Mouse (Mus musculus): ENCODE data around the gene Arpp19. TPM values are rescaled to one million over a fixed set of nuclear protein-coding genes. Genes with fewer than 3 reads are reported as not detected.

Gene Arpp19
- polyA plus RNA-seq, 1 experiment from 2014 or later = 254 TPM

GRCm38 (mm10) chr9:75019592-75019991 is 17.8 kb upstream of the Arpp19 start:
- H3K27ac ChIP-seq (ENCODE audit: low read length) = no peak overlapping the region
- WGBS = 94% methylated on average over 3 of the region's 3 CpGs
- ATAC-seq = no peak
- H3K27me3 ChIP-seq (replicated peaks; ENCODE audit: insufficient read depth, low read length) = no peaks in the 10 kb centered on the region
- DNase-seq (ENCODE audit: low spot score) = no peak
- H3K9me3 ChIP-seq (ENCODE audit: low read length) = no peaks in the 10 kb centered on the region
- TF ChIP-seq EP300 (IDR thresholded peaks at IDR 0.05) (no peak), CTCF (IDR thresholded peaks at IDR 0.05) (no peak)
- no peak overlapping the region for H3K4me2 ChIP-seq (replicated peaks; ENCODE audit: low read depth, low read length)
- H3K9ac ChIP-seq (replicated peaks; ENCODE audit: low read depth) = no peak overlapping the region
- H3K4me3 ChIP-seq (ENCODE audit: low read depth, low read length) = no peak overlapping the region
- peaks cover 10% of the 10 kb centered on the region for H3K36me3 ChIP-seq (ENCODE audit: insufficient read depth, low read length)
- no peaks in the 10 kb centered on the region for H3K4me1 ChIP-seq (ENCODE audit: insufficient read depth, low read depth, low read length)

GRCm38 (mm10) chr9:75020561-75020960 is 16.9 kb upstream of the Arpp19 start:
- WGBS = 73% methylated on average over 4 of the region's 4 CpGs
- ATAC-seq = no peak

GRCm38 (mm10) chr9:75022546-75022945 is 14.9 kb upstream of the Arpp19 start:
- ATAC-seq (no peak), DNase-seq (ENCODE audit: low spot score) (no peak)
- H3K4me3 ChIP-seq (ENCODE audit: low read depth, low read length) = no peak overlapping the region
- TF ChIP-seq CTCF (IDR thresholded peaks at IDR 0.05) = no peak
- H3K4me2 ChIP-seq (replicated peaks; ENCODE audit: low read depth, low read length) = no peak overlapping the region
- H3K9me3 ChIP-seq (ENCODE audit: low read length) = no peaks in the 10 kb centered on the region
- no peaks in the 10 kb centered on the region for H3K27me3 ChIP-seq (replicated peaks; ENCODE audit: insufficient read depth, low read length)
- 0 out of 2 replicates have a peak overlapping the region, but pooled peaks have one; percentile 3 for H3K9ac ChIP-seq (replicated peaks; ENCODE audit: low read depth)
- WGBS = 80% methylated on average over 7 of the region's 7 CpGs
- peaks cover 10% of the 10 kb centered on the region for H3K36me3 ChIP-seq (ENCODE audit: insufficient read depth, low read length)
- no peaks in the 10 kb centered on the region for H3K4me1 ChIP-seq (ENCODE audit: insufficient read depth, low read depth, low read length)
- no peak overlapping the region for H3K27ac ChIP-seq (ENCODE audit: low read length)

More at GRCm38 (mm10) chr9:75020561-75020960, 16.9 kb upstream of the Arpp19 start:
- no peaks in the 10 kb centered on the region for H3K4me1 ChIP-seq (ENCODE audit: insufficient read depth, low read depth, low read length)
- no peak overlapping the region for H3K4me3 ChIP-seq (ENCODE audit: low read depth, low read length)
- no peak overlapping the region for H3K4me2 ChIP-seq (replicated peaks; ENCODE audit: low read depth, low read length)
- H3K27me3 ChIP-seq (replicated peaks; ENCODE audit: insufficient read depth, low read length) = no peaks in the 10 kb centered on the region
- DNase-seq (ENCODE audit: low spot score) = no peak
- TF ChIP-seq EP300 (IDR thresholded peaks at IDR 0.05) (no peak), CTCF (IDR thresholded peaks at IDR 0.05) (no peak)
- H3K9ac ChIP-seq (replicated peaks; ENCODE audit: low read depth) = no peak overlapping the region
- peaks cover 10% of the 10 kb centered on the region for H3K36me3 ChIP-seq (ENCODE audit: insufficient read depth, low read length)
- no peak overlapping the region for H3K27ac ChIP-seq (ENCODE audit: low read length)
- no peaks in the 10 kb centered on the region for H3K9me3 ChIP-seq (ENCODE audit: low read length)

DNA sequence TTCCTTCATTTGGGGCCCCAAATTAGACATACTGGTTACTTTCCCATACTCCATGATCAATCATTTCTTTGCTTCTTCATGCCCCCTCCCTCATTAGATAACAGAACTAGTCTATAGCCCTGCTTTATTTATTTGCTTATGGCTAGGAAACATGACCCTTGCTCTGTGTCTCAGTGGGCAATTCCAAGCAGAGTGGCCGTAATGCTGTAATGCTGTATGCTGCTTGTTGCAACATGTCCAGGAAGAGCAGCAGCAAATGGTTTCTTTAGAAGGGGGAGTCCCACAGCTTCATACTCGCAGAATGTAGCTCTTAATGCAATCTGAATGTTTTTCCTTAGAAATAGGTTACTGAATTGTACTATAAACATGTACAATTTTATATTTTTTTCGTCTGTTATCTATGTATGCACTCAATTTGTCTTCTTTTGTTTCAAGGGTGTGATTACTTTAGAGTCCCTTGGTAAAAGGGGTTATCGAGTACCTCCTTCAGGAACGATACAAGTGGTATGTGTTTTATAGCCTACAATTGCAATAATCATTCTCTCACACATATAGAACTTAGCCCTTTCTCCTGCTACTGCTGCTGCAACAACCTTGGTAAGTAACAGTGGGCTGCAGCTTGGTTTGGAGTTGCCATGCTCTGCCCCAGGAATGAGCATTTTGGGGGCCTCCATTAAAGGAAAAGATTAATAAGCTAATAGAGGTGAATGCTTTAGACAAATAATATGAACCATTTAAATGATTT is 14.1 kb upstream of the Arpp19 start:
- DNase-seq (ENCODE audit: low spot score) (no peak), ATAC-seq (no peak)
- WGBS = 59% methylated on average over 5 of the region's 5 CpGs

GRCm38 (mm10) chr9:75024089-75024488 is 13.3 kb upstream of the Arpp19 start:
- H3K4me3 ChIP-seq (ENCODE audit: low read depth, low read length) = no peak overlapping the region
- ATAC-seq = no peak
- H3K4me1 ChIP-seq (ENCODE audit: insufficient read depth, low read depth, low read length) = no peaks in the 10 kb centered on the region
- 38% methylated on average over 7 of the region's 7 CpGs for WGBS
- H3K9ac ChIP-seq (replicated peaks; ENCODE audit: low read depth) = no peak overlapping the region
- H3K4me2 ChIP-seq (replicated peaks; ENCODE audit: low read depth, low read length) = no peak overlapping the region
- H3K9me3 ChIP-seq (ENCODE audit: low read length) = no peaks in the 10 kb centered on the region
- peaks cover 2% of the 10 kb centered on the region; the same call in 1 of the 2 replicates for H3K36me3 ChIP-seq (ENCODE audit: insufficient read depth, low read length)
- no peaks in the 10 kb centered on the region for H3K27me3 ChIP-seq (replicated peaks; ENCODE audit: insufficient read depth, low read length)
- H3K27ac ChIP-seq (ENCODE audit: low read length) = no peak overlapping the region
- DNase-seq (ENCODE audit: low spot score) = no peak
- TF ChIP-seq EP300 (IDR thresholded peaks at IDR 0.05) (no peak), CTCF (IDR thresholded peaks at IDR 0.05) (no peak)

More for the DNA sequence above, 14.1 kb upstream of the Arpp19 start:
- Histone ChIP-seq H3K4me2 (replicated peaks; ENCODE audit: low read depth, low read length) (no peak overlapping the region), H3K4me1 (ENCODE audit: insufficient read depth, low read depth, low read length) (no peaks in the 10 kb centered on the region), H3K9ac (replicated peaks; ENCODE audit: low read depth) (no peak overlapping the region), H3K9me3 (ENCODE audit: low read length) (no peaks in the 10 kb centered on the region), H3K27me3 (replicated peaks; ENCODE audit: insufficient read depth, low read length) (no peaks in the 10 kb centered on the region), H3K36me3 (ENCODE audit: insufficient read depth, low read length) (peaks cover 7% of the 10 kb centered on the region), H3K27ac (ENCODE audit: low read length) (no peak overlapping the region), H3K4me3 (ENCODE audit: low read depth, low read length) (no peak overlapping the region)
- TF ChIP-seq CTCF (IDR thresholded peaks at IDR 0.05) (no peak), EP300 (IDR thresholded peaks at IDR 0.05) (no peak)

DNA sequence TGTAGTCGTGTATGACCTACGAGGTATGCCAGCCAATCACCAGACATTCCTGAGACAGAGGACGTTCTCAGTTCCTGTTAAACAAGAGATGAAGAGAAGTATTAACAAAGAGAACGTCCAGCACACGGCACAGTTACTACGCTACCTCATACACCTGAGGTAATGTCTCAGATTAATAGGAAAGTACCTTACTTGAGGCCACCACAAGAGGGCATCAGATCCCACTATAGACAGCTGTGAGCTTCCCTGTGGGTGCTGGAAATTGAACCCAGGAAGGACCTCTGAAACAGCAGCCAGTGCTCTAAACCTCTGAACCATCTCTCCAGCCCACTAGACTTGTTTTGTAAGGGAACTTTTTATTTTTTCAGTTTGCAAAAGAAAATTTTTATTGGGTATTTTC is 11.7 kb upstream of the Arpp19 start:
- Histone ChIP-seq H3K9me3 (ENCODE audit: low read length) (no peaks in the 10 kb centered on the region), H3K27ac (ENCODE audit: low read length) (no peak overlapping the region), H3K27me3 (replicated peaks; ENCODE audit: insufficient read depth, low read length) (no peaks in the 10 kb centered on the region), H3K4me2 (replicated peaks; ENCODE audit: low read depth, low read length) (no peak overlapping the region), H3K9ac (replicated peaks; ENCODE audit: low read depth) (no peak overlapping the region), H3K4me1 (ENCODE audit: insufficient read depth, low read depth, low read length) (no peaks in the 10 kb centered on the region), H3K4me3 (ENCODE audit: low read depth, low read length) (no peak overlapping the region), H3K36me3 (ENCODE audit: insufficient read depth, low read length) (peaks cover 4% of the 10 kb centered on the region; the same call in 1 of the 2 replicates)
- ATAC-seq (no peak), DNase-seq (ENCODE audit: low spot score) (peak; percentile 41)
- WGBS = 61% methylated on average over 6 of the region's 6 CpGs
- TF ChIP-seq CTCF (IDR thresholded peaks at IDR 0.05) (peak; percentile 61), EP300 (IDR thresholded peaks at IDR 0.05) (no peak)
